Comparison of ENCODE assay signal across 18 mouse cellular contexts in genomic region chr19:55343274-55343673, GRCm38 (mm10). TPM values are rescaled to one million over a fixed set of nuclear protein-coding genes. Genes with fewer than 3 reads are reported as not detected.
DNase-seq lines count a peak whose midpoint lies in the region; ATAC-seq and TF ChIP-seq lines count a peak whose summit lies in the region.
"Had no signal": no experiment of that assay in that cellular context is flagged by ENCODE, and none has a peak within 500 bp of the region (broad histone marks: within the 10 kb centered on the region; RNA-seq: fewer than 3 reads in every experiment).

No protein-coding gene starts in this region.

- H3K4me3 ChIP-seq in liver, adult 2 months (ENCODE audit: insufficient read depth, low read depth, low read length), result no peak overlapping the region
- no peak overlapping the region for H3K4me3 ChIP-seq in liver, embryonic 12.5 days
- H3K4me3 ChIP-seq in intestine, embryonic 15.5 days (replicated peaks), result no peak overlapping the region
- no peak overlapping the region for H3K4me3 ChIP-seq in intestine, embryonic 16.5 days (ENCODE audit: low read length)
- H3K4me3 ChIP-seq in stomach, postnatal 0 days (ENCODE audit: low read depth, low read length), result no peak overlapping the region
- H3K4me3 ChIP-seq: embryonic facial prominence, embryonic 13.5 days; forebrain, embryonic 13.5 days; heart, adult 2 months had no signal

- no peak for ATAC-seq in liver, embryonic 12.5 days
- ATAC-seq in intestine, embryonic 15.5 days, result peak; percentile 53; the same call in 1 of the 2 replicates
- ATAC-seq in intestine, embryonic 16.5 days, result peak; percentile 72
- peak; percentile 61 for ATAC-seq in stomach, postnatal 0 days (ENCODE audit: low FRiP score, low TSS enrichment)
- ATAC-seq: forebrain, embryonic 13.5 days; forebrain, postnatal 0 days had no signal

- H3K4me2 ChIP-seq in liver, embryonic 12.5 days, result no peak overlapping the region
- no peak overlapping the region for H3K4me2 ChIP-seq in intestine, embryonic 15.5 days (replicated peaks)
- no peak overlapping the region for H3K4me2 ChIP-seq in intestine, embryonic 16.5 days (ENCODE audit: low read depth, low read length)
- H3K4me2 ChIP-seq in stomach, postnatal 0 days (replicated peaks; ENCODE audit: low read depth), result no peak overlapping the region
- H3K4me2 ChIP-seq: embryonic facial prominence, embryonic 13.5 days; forebrain, embryonic 13.5 days; heart, embryonic 11.5 days had no signal

- no peaks in the 10 kb centered on the region for H3K36me3 ChIP-seq in liver, adult 2 months (ENCODE audit: control insufficient read depth, insufficient read depth, low read length)
- peaks cover 19% of the 10 kb centered on the region for H3K36me3 ChIP-seq in liver, embryonic 12.5 days
- H3K36me3 ChIP-seq in intestine, embryonic 15.5 days, result no peaks in the 10 kb centered on the region
- H3K36me3 ChIP-seq in intestine, embryonic 16.5 days (ENCODE audit: control insufficient read depth, insufficient read depth, low read length), result no peaks in the 10 kb centered on the region
- H3K36me3 ChIP-seq in stomach, postnatal 0 days (ENCODE audit: control insufficient read depth, insufficient read depth, low read length), result no peaks in the 10 kb centered on the region
- H3K36me3 ChIP-seq: embryonic facial prominence, embryonic 13.5 days had no signal

- WGBS in liver, adult 2 months, result 53% methylated on average over 9 of the region's 9 CpGs
- WGBS in liver, embryonic 12.5 days (ENCODE audit: insufficient replicate concordance), result 81% methylated on average over 9 of the region's 9 CpGs
- 70% methylated on average over 9 of the region's 9 CpGs for WGBS in intestine, embryonic 15.5 days
- WGBS in intestine, embryonic 16.5 days, result 71% methylated on average over 9 of the region's 9 CpGs
- WGBS in stomach, postnatal 0 days, result 66% methylated on average over 9 of the region's 9 CpGs

- DNase-seq in liver, adult 2 months (ENCODE audit: extremely low read depth, low read depth, low spot score), result peak; percentile 62
- DNase-seq in stomach, postnatal 0 days (ENCODE audit: low spot score), result peak; percentile 27
- no peak for DNase-seq in ovary, postnatal 36 days (ENCODE audit: low spot score)
- DNase-seq: adrenal gland, adult 2 months; adrenal gland, postnatal 25 days; cerebellum, adult 18-20 months; cerebellum, adult 9-11 months; cerebellum, postnatal 36 days; forebrain, postnatal 0 days; gastrocnemius, postnatal 14 days; heart, adult 2 months; heart, postnatal 36 days had no signal

- H3K27me3 ChIP-seq in liver, adult 2 months (ENCODE audit: control insufficient read depth, insufficient read depth, low read length), result no peaks in the 10 kb centered on the region
- no peaks in the 10 kb centered on the region for H3K27me3 ChIP-seq in liver, embryonic 12.5 days (replicated peaks)
- H3K27me3 ChIP-seq in intestine, embryonic 15.5 days (replicated peaks), result no peaks in the 10 kb centered on the region
- no peaks in the 10 kb centered on the region for H3K27me3 ChIP-seq in intestine, embryonic 16.5 days (replicated peaks; ENCODE audit: control insufficient read depth, insufficient read depth, low read length)
- H3K27me3 ChIP-seq in stomach, postnatal 0 days (ENCODE audit: control insufficient read depth, insufficient read depth, low read length), result no peaks in the 10 kb centered on the region
- H3K27me3 ChIP-seq: embryonic facial prominence, embryonic 13.5 days; forebrain, embryonic 13.5 days had no signal

- H3K9ac ChIP-seq in liver, adult 2 months (ENCODE audit: low read depth, low read length), result no peak overlapping the region
- H3K9ac ChIP-seq in liver, embryonic 12.5 days, result no peak overlapping the region
- H3K9ac ChIP-seq in intestine, embryonic 15.5 days, result no peak overlapping the region
- H3K9ac ChIP-seq in intestine, embryonic 16.5 days (ENCODE audit: low read depth, low read length), result no peak overlapping the region
- no peak overlapping the region for H3K9ac ChIP-seq in stomach, postnatal 0 days (ENCODE audit: low read length)
- H3K9ac ChIP-seq: embryonic facial prominence, embryonic 13.5 days; forebrain, embryonic 13.5 days; forebrain, postnatal 0 days had no signal

- no peak for TF ChIP-seq EP300 in stomach, postnatal 0 days (optimal IDR thresholded peaks at IDR 0.05)

- peaks cover 6% of the 10 kb centered on the region; the same call in 1 of the 2 replicates for H3K4me1 ChIP-seq in liver, adult 2 months (ENCODE audit: control insufficient read depth, insufficient read depth, low read length)
- H3K4me1 ChIP-seq in liver, embryonic 12.5 days, result peaks cover 27% of the 10 kb centered on the region
- no peaks in the 10 kb centered on the region for H3K4me1 ChIP-seq in intestine, embryonic 15.5 days (replicated peaks)
- H3K4me1 ChIP-seq in intestine, embryonic 16.5 days (ENCODE audit: control insufficient read depth, insufficient read depth, low read length), result no peaks in the 10 kb centered on the region
- H3K4me1 ChIP-seq in stomach, postnatal 0 days (replicated peaks; ENCODE audit: control insufficient read depth, insufficient read depth), result no peaks in the 10 kb centered on the region
- H3K4me1 ChIP-seq: forebrain, embryonic 13.5 days had no signal

- no peaks in the 10 kb centered on the region for H3K9me3 ChIP-seq in liver, embryonic 12.5 days (replicated peaks)
- no peaks in the 10 kb centered on the region for H3K9me3 ChIP-seq in intestine, embryonic 15.5 days
- no peaks in the 10 kb centered on the region for H3K9me3 ChIP-seq in intestine, embryonic 16.5 days (ENCODE audit: control insufficient read depth, low read length)
- no peaks in the 10 kb centered on the region for H3K9me3 ChIP-seq in stomach, postnatal 0 days (ENCODE audit: control insufficient read depth, low read length)
- H3K9me3 ChIP-seq: embryonic facial prominence, embryonic 13.5 days; forebrain, embryonic 13.5 days had no signal

- no peak for TF ChIP-seq CTCF in liver, adult 2 months (IDR thresholded peaks at IDR 0.05; ENCODE audit: low read depth, low read length)
- no peak for TF ChIP-seq CTCF in stomach, postnatal 0 days (IDR thresholded peaks at IDR 0.05; ENCODE audit: low read depth)

- TF ChIP-seq POLR2A in liver, adult 2 months (IDR thresholded peaks at IDR 0.05; ENCODE audit: extremely low read depth, insufficient read depth, low read length), result no peak

- H3K79me2 ChIP-seq in liver, adult 2 months (ENCODE audit: control insufficient read depth, insufficient read depth, low read length), result no peaks in the 10 kb centered on the region

- 0 out of 2 replicates have a peak overlapping the region, but pooled peaks have one; percentile 7 for H3K27ac ChIP-seq in liver, adult 2 months (replicated peaks; ENCODE audit: insufficient read depth, low read depth, low read length)
- no peak overlapping the region for H3K27ac ChIP-seq in liver, embryonic 12.5 days
- H3K27ac ChIP-seq in intestine, embryonic 15.5 days, result no peak overlapping the region
- no peak overlapping the region for H3K27ac ChIP-seq in intestine, embryonic 16.5 days (ENCODE audit: low read length)
- no peak overlapping the region for H3K27ac ChIP-seq in stomach, postnatal 0 days (replicated peaks)
- H3K27ac ChIP-seq: embryonic facial prominence, embryonic 13.5 days; forebrain, embryonic 13.5 days; heart, adult 2 months had no signal

RNA-seq across cellular contexts. Expression of gene Vti1a, which starts 27.2 kb away (rescaled TPM):
- 12.7 and 14.8 TPM in 2 replicates for total RNA-seq in liver, adult 2 months (2014; rRNA removed)
- 5.2 and 6.1 TPM in 2 replicates for polyA plus RNA-seq in liver, adult 2 months (2012; rRNA removed)
- polyA plus RNA-seq in liver, embryonic 12.5 days (2016; fragmentation: Nextera tagmentation; extraction: Ambion mirVana), result 23.9 and 24.5 TPM in 2 replicates
- 23.5 and 24.1 TPM in 2 replicates for polyA plus RNA-seq in intestine, embryonic 15.5 days (2015; fragmentation: Nextera tagmentation; extraction: Ambion mirVana)
- 24.4 and 27.4 TPM in 2 replicates for polyA plus RNA-seq in intestine, embryonic 16.5 days (2015; fragmentation: Nextera tagmentation; extraction: Ambion mirVana)
- 19.4 and 20.1 TPM in 2 replicates for polyA plus RNA-seq in stomach, postnatal 0 days (2015; fragmentation: Nextera tagmentation; extraction: Ambion mirVana)

RNA-seq across cellular contexts. Expression of gene Zdhhc6, which starts 27.4 kb away (rescaled TPM):
- total RNA-seq in liver, adult 2 months (2014; rRNA removed), result 60.1 and 64.0 TPM in 2 replicates
- polyA plus RNA-seq in liver, adult 2 months (2012; rRNA removed), result 18.1 and 19.5 TPM in 2 replicates
- polyA plus RNA-seq in liver, embryonic 12.5 days (2016; fragmentation: Nextera tagmentation; extraction: Ambion mirVana), result 81.9 and 83.4 TPM in 2 replicates
- polyA plus RNA-seq in intestine, embryonic 15.5 days (2015; fragmentation: Nextera tagmentation; extraction: Ambion mirVana), result 94.9 and 98.7 TPM in 2 replicates
- 92.7 and 101 TPM in 2 replicates for polyA plus RNA-seq in intestine, embryonic 16.5 days (2015; fragmentation: Nextera tagmentation; extraction: Ambion mirVana)
- polyA plus RNA-seq in stomach, postnatal 0 days (2015; fragmentation: Nextera tagmentation; extraction: Ambion mirVana), result 49.8 and 50.8 TPM in 2 replicates
